Mouse (Mus musculus): ENCODE measurements around the gene Bmp2.

- no peak for TF ChIP-seq POLR2A (IDR thresholded peaks at IDR 0.05; ENCODE audit: extremely low read depth, insufficient read depth, low read length)
- TF ChIP-seq CTCF (IDR thresholded peaks at IDR 0.05; ENCODE audit: low read depth, low read length): no peak
Measured at GRCm38 (mm10) chr2:133591562-133592255, 39.8 kb downstream of the Bmp2 start.
